Mouse (Mus musculus) lung, postnatal 0 days (tissue): ENCODE results near the gene Timm22.

Source experiments
- CTCF ChIP-seq: IDR thresholded peaks from 2 replicates; pipeline ENCODE4 v1.5.1; 2016; ENCODE audit warnings: antibody characterized with exemption, mild to moderate bottlenecking
- EP300 ChIP-seq: IDR thresholded peaks from 2 replicates; pipeline ENCODE4 v1.6.1; 2016; ENCODE audit warnings: antibody characterized with exemption, mild to moderate bottlenecking, control low read depth

DNA sequence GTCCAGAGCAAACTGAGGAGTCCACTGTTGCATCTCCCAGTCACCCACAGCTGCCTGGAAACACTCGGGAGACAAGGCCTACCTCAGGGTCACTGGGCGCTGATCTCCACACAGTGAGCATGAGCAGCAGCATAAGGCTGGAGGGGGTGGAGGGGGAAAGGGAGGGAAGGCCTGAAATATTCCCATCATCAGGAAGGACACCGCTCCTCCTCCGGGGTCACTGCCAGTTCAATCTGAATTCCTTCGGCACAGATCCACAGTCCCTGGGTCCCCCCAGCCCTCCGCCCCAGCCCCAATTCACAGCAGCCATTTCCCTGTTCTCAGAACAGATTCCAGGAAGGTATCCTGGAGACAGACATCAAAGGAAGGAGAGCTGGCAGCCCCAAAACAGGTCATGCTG lies 43.6 kb upstream of the Timm22 start:
- TF ChIP-seq CTCF, result no peak
- no peak for TF ChIP-seq EP300
